Mouse (Mus musculus) liver, postnatal 0 days (tissue): ENCODE measurements around the gene Gm8362. TPM values are rescaled to one million over a fixed set of nuclear protein-coding genes. Genes with fewer than 3 reads are reported as not detected.
"Not testable (repeated sequence)": the region's sequence is repeated elsewhere in the genome, so short reads cannot be mapped to it uniquely, and the experiment has no call there.

ENCODE experiments used
- ATAC-seq: fragments of 200-750 bp; cut with Nextera tagmentation; 2 replicates; pipeline ENCODE4 v1.8.0; 2017; ENCODE audit warnings: mild to moderate bottlenecking, moderate library complexity
- DNase-seq: peaks from one replicate; pipeline ENCODE4 v3.0.0-alpha.2; 2016
- H3K27ac ChIP-seq: fragments of 300-500 bp; sonication (generic); 2 replicates; pipeline ENCODE4 v1.5.1; 2014; ENCODE audit warnings: antibody characterized with exemption, moderate library complexity, mild to moderate bottlenecking, low read depth
- H3K27me3 ChIP-seq: fragments of 300-500 bp; sonication (generic); 2 replicates; pipeline ENCODE4 v1.6.1; 2014; ENCODE audit warnings: low read length, control low read depth, mixed read lengths; ENCODE audit not compliant: insufficient read depth
- H3K36me3 ChIP-seq: fragments of 300-500 bp; sonication (generic); replicated peaks from 2 replicates; pipeline ENCODE4 v1.6.1; 2014; ENCODE audit warnings: mild to moderate bottlenecking, control low read depth, low read length, moderate library complexity, mixed read lengths; ENCODE audit not compliant: insufficient read depth
- H3K4me1 ChIP-seq: fragments of 300-500 bp; sonication (generic); 2 replicates; pipeline ENCODE4 v1.6.1; 2014; ENCODE audit warnings: antibody characterized with exemption, mild to moderate bottlenecking, control low read depth; ENCODE audit not compliant: insufficient read depth
- H3K4me2 ChIP-seq: fragments of 300-500 bp; sonication (generic); 2 replicates; pipeline ENCODE4 v1.6.1; 2014; ENCODE audit warnings: low read depth, mild to moderate bottlenecking, low read length, moderate library complexity, mixed read lengths
- H3K4me3 ChIP-seq: fragments of 300-500 bp; sonication (generic); 2 replicates; pipeline ENCODE4 v1.5.1; 2014; ENCODE audit warnings: low read depth, low read length
- H3K9ac ChIP-seq: fragments of 300-500 bp; sonication (generic); replicated peaks from 2 replicates; pipeline ENCODE4 v1.6.1; 2014; ENCODE audit warnings: mild to moderate bottlenecking, moderate library complexity
- H3K9me3 ChIP-seq: fragments of 300-500 bp; sonication (generic); 2 replicates; pipeline ENCODE4 v1.6.1; 2016; ENCODE audit warnings: mild to moderate bottlenecking, control low read depth, low read length, mixed read lengths
- CTCF ChIP-seq: sonication (generic); IDR thresholded peaks from 2 replicates; pipeline ENCODE4 v1.5.1; 2016; ENCODE audit warnings: antibody characterized with exemption, low read depth
- WGBS: fragments of 180-500 bp; shearing (Covaris S2); extraction: QIAGEN DNeasy Blood & Tissue Kit; methylation state at CpG from one replicate; pipeline ENCODE4 v1.1.7; 2014; ENCODE audit not compliant: insufficient replicate concordance; 5-methylcytosine and 5-hydroxymethylcytosine counted together
- polyA plus RNA-seq: library from polyadenylated mRNA; unstranded; fragments of >200 nt; fragmentation: Nextera tagmentation; extraction: Ambion mirVana; gene quantifications from 2 replicates; pipeline ENCODE4 v1.2.1, GENCODE M21; 2015

Gm8362 gene
- polyA plus RNA-seq, result not detected in 2 replicates

GRCm38 (mm10) chr14:6774311-6774710 lies at the start of gene Gm8362:
Gene Gm8362 (minus strand): TSS chr14:6774411.
- not testable (repeated sequence) for H3K9ac ChIP-seq, H3K4me1 ChIP-seq, H3K4me2 ChIP-seq, H3K4me3 ChIP-seq, H3K9me3 ChIP-seq, ATAC-seq, H3K27me3 ChIP-seq, DNase-seq, H3K36me3 ChIP-seq, H3K27ac ChIP-seq
- WGBS, result no CpG with 5 or more reads among the region's 1 CpGs

- not testable (repeated sequence) for H3K4me1 ChIP-seq, H3K27me3 ChIP-seq, H3K27ac ChIP-seq, H3K9me3 ChIP-seq, H3K4me3 ChIP-seq, H3K36me3 ChIP-seq, ATAC-seq, H3K9ac ChIP-seq, DNase-seq, H3K4me2 ChIP-seq
- 84% methylated on average over 3 of the region's 3 CpGs for WGBS
These were observed 49.1 kb upstream of the Gm8362 start for GRCm38 (mm10) chr14:6823297-6823696.

GRCm38 (mm10) chr14:6757231-6757536 lies 17.0 kb downstream of the Gm8362 start:
- DNase-seq, H3K27ac ChIP-seq, ATAC-seq, H3K27me3 ChIP-seq, H3K4me1 ChIP-seq, H3K4me2 ChIP-seq, H3K36me3 ChIP-seq, H3K9ac ChIP-seq, H3K4me3 ChIP-seq, H3K9me3 ChIP-seq: not testable (repeated sequence)
- peak; percentile 7; the same call in 1 of the 2 replicates for TF ChIP-seq CTCF
- WGBS, result 4% methylated on average over 4 of the region's 13 CpGs

- H3K27ac ChIP-seq, H3K36me3 ChIP-seq, H3K9me3 ChIP-seq, DNase-seq, ATAC-seq, H3K27me3 ChIP-seq, H3K4me1 ChIP-seq, H3K4me3 ChIP-seq, H3K9ac ChIP-seq: not testable (repeated sequence)
- 3% methylated on average over 11 of the region's 67 CpGs for WGBS
- H3K4me2 ChIP-seq, result peak overlapping the region; percentile 26; the same call in 1 of the 2 replicates
These were observed 17.6 kb downstream of the Gm8362 start for GRCm38 (mm10) chr14:6756384-6757230.

- not testable (repeated sequence) for DNase-seq, ATAC-seq, H3K4me1 ChIP-seq, H3K27me3 ChIP-seq, H3K9ac ChIP-seq, H3K4me2 ChIP-seq, H3K9me3 ChIP-seq, H3K27ac ChIP-seq, H3K4me3 ChIP-seq, H3K36me3 ChIP-seq
- no CpG with 5 or more reads among the region's 2 CpGs for whole genome bisulfite sequencing
These were observed 32.0 kb downstream of the Gm8362 start, which contains the start of gene Gm3636 for GRCm38 (mm10) chr14:6742232-6742631. Gene Gm3636 (minus strand): TSS chr14:6742332.

- not testable (repeated sequence) for ATAC-seq, H3K4me2 ChIP-seq, H3K9me3 ChIP-seq, H3K27me3 ChIP-seq, DNase-seq, H3K4me3 ChIP-seq, H3K4me1 ChIP-seq, H3K27ac ChIP-seq, H3K36me3 ChIP-seq, H3K9ac ChIP-seq
- WGBS, result 25% methylated on average over 1 of the region's 2 CpGs
These were observed 54.1 kb downstream of the Gm8362 start, which contains the start of gene Gm8050 for GRCm38 (mm10) chr14:6720151-6720550. Gene Gm8050 (minus strand): TSS chr14:6720251.

Other genes with a start within 250 kb of the Gm8362 start
- not detected in 2 replicates for gene Gm8356, start 237.1 kb downstream of the Gm8362 start, polyA plus RNA-seq
- gene Gm3629, start 183.8 kb downstream of the Gm8362 start, polyA plus RNA-seq, result not detected in 2 replicates
- gene Gm3460, start 152.0 kb downstream of the Gm8362 start, polyA plus RNA-seq, result not detected in 2 replicates
- not detected in 2 replicates for gene Gm10251, start 90.2 kb downstream of the Gm8362 start, polyA plus RNA-seq
- gene Gm8050, start 54.2 kb downstream of the Gm8362 start, polyA plus RNA-seq, result not detected in 2 replicates
- gene Gm3636, start 32.1 kb downstream of the Gm8362 start, polyA plus RNA-seq, result 0.08 TPM in 1 of 2 replicates, not detected in the other
- gene Gm3642, start 65.9 kb upstream of the Gm8362 start, polyA plus RNA-seq, result not detected in 2 replicates
- gene Gm3667, start 115.6 kb upstream of the Gm8362 start, polyA plus RNA-seq, result not detected in 2 replicates
- not detected in 2 replicates for gene Gm6356, start 199.4 kb upstream of the Gm8362 start, polyA plus RNA-seq